Mouse (Mus musculus) liver, embryonic 14.5 days (tissue): ENCODE results near the gene Cadm2. TPM values are rescaled to one million over a fixed set of nuclear protein-coding genes. Genes with fewer than 3 reads are reported as not detected.

ENCODE experiments used
- ATAC-seq: fragments of 200-750 bp; cut with Nextera tagmentation; 2 replicates; pipeline ENCODE4 v1.8.0; 2017; ENCODE audit warnings: moderate number of reproducible peaks, mild to moderate bottlenecking, moderate library complexity; ENCODE audit not compliant: insufficient read depth
- DNase-seq, 3 experiments: peaks; one replicate each; pipeline ENCODE4 v3.0.0-alpha.2; 2012 to 2013; ENCODE audit warnings: low read depth in 3 of 3, low spot score in 3 of 3
- H3K27ac ChIP-seq: fragments of 300-500 bp; sonication (generic); 2 replicates; pipeline ENCODE4 v1.5.1; 2014; ENCODE audit warnings: moderate library complexity, mild to moderate bottlenecking, control low read depth, inconsistent platforms
- H3K27me3 ChIP-seq: fragments of 300-500 bp; sonication (generic); 2 replicates; pipeline ENCODE4 v1.6.1; 2014; ENCODE audit warnings: mild to moderate bottlenecking, low read length, moderate library complexity; ENCODE audit not compliant: control insufficient read depth, insufficient read depth
- H3K36me3 ChIP-seq: fragments of 300-500 bp; sonication (generic); replicated peaks from 2 replicates; pipeline ENCODE4 v1.6.1; 2014; ENCODE audit warnings: low read depth; ENCODE audit not compliant: control insufficient read depth, insufficient read depth
- H3K4me1 ChIP-seq, 2 experiments: fragments of 200-500 bp in 1 of 2; fragments of 300-500 bp in 1 of 2; sonication (generic) in 1 of 2; replicated peaks; 2 replicates each; pipeline ENCODE4 v1.6.1; 2012 to 2014; ENCODE audit warnings: antibody characterized with exemption in 1 of 2, inconsistent platforms in 1 of 2, low read length in 1 of 2; ENCODE audit not compliant: control insufficient read depth in 2 of 2, insufficient read depth in 2 of 2
- H3K4me2 ChIP-seq: fragments of 300-500 bp; sonication (generic); 2 replicates; pipeline ENCODE4 v1.6.1; 2014; ENCODE audit warnings: low read depth, mild to moderate bottlenecking, control low read depth, moderate library complexity
- H3K4me3 ChIP-seq, 2 experiments: fragments of 200-500 bp in 1 of 2; fragments of 300-500 bp in 1 of 2; sonication (generic) in 1 of 2; 2 replicates each; pipeline ENCODE4 v1.5.1; 2012 to 2014; ENCODE audit warnings: low read depth in 2 of 2, low read length in 2 of 2, mild to moderate bottlenecking in 2 of 2, control low read depth in 1 of 2, inconsistent platforms in 1 of 2, moderate library complexity in 1 of 2; ENCODE audit not compliant: insufficient read depth in 1 of 2
- H3K9ac ChIP-seq: fragments of 300-500 bp; sonication (generic); replicated peaks from 2 replicates; pipeline ENCODE4 v1.6.1; 2014; ENCODE audit warnings: mild to moderate bottlenecking, control low read depth, moderate library complexity
- H3K9me3 ChIP-seq: fragments of 300-500 bp; sonication (generic); 2 replicates; pipeline ENCODE4 v1.6.1; 2016; ENCODE audit warnings: low read length, mixed read lengths; ENCODE audit not compliant: control insufficient read depth
- CTCF ChIP-seq: IDR thresholded peaks from 2 replicates; pipeline ENCODE4 v1.5.1; 2016; ENCODE audit warnings: antibody characterized with exemption, low read depth, control low read depth
- EP300 ChIP-seq: IDR thresholded peaks from 2 replicates; pipeline ENCODE4 v1.6.1; 2016; ENCODE audit warnings: antibody characterized with exemption, low read depth
- WGBS: fragments of 180-500 bp; shearing (Covaris S2); extraction: QIAGEN DNeasy Blood & Tissue Kit; methylation state at CpG from one replicate; pipeline ENCODE4 v1.1.7; 2014; ENCODE audit not compliant: insufficient replicate concordance; 5-methylcytosine and 5-hydroxymethylcytosine counted together
- polyA plus RNA-seq, 2 experiments: library from polyadenylated mRNA; depleted of rRNA in 1 of 2; stranded (reverse) in 1 of 2; unstranded in 1 of 2; fragments of >200 nt; fragmentation: Nextera tagmentation in 1 of 2; extraction: Ambion mirVana in 1 of 2; gene quantifications; 2 replicates each; pipeline versions ENCODE4 v1.2.1 to v1.2.3; 2012 to 2014

Cadm2 gene
- polyA plus RNA-seq, 2 experiments = 0.06 TPM; not detected in 1

GRCm38 (mm10) chr16:67234862-67235261, 385.8 kb downstream of the Cadm2 start:
- Histone ChIP-seq H3K9me3 (no peaks in the 10 kb centered on the region), H3K9ac (no peak overlapping the region), H3K4me2 (no peak overlapping the region), H3K4me3 (no peak overlapping the region), H3K4me1 (no peaks in the 10 kb centered on the region), H3K27me3 (no peaks in the 10 kb centered on the region), H3K36me3 (no peaks in the 10 kb centered on the region), H3K27ac (no peak overlapping the region)
- DNase-seq = no peak
- TF ChIP-seq EP300 = no peak
- TF ChIP-seq CTCF = no peak; the same call in 1 of the 2 replicates
- no peak for ATAC-seq
- WGBS = 5% methylated on average over 1 of the region's 1 CpGs

DNA sequence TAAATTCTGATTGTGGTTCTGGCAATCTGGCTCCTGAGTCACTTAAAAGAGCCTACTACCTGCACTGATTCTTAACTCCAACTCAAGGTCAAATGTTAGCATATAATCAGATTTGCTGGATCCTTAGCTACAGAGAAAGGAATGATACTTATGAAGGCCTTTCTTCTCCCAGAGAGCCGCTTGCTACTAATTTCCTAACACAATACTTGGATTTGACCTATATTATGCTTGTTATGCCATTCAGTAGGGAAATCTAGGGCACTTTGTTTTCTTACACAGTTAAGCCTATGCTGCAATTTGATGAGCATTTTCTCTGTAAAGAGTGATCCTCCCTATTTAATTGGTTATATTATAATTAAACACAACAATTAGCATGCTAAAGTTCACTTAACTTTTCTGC, 394.0 kb downstream of the Cadm2 start:
- H3K36me3 ChIP-seq = no peaks in the 10 kb centered on the region
- WGBS = 76% methylated on average over 1 of the region's 1 CpGs
- no peak overlapping the region for H3K4me3 ChIP-seq
- TF ChIP-seq EP300 = no peak
- TF ChIP-seq CTCF = no peak
- H3K4me2 ChIP-seq = no peak overlapping the region
- no peak overlapping the region for H3K27ac ChIP-seq
- no peaks in the 10 kb centered on the region for H3K9me3 ChIP-seq
- DNase-seq = no peak
- no peaks in the 10 kb centered on the region for H3K27me3 ChIP-seq
- H3K9ac ChIP-seq = no peak overlapping the region
- ATAC-seq = no peak
- H3K4me1 ChIP-seq = no peaks in the 10 kb centered on the region

- TF ChIP-seq CTCF (no peak), EP300 (no peak)
- H3K4me2 ChIP-seq = no peak overlapping the region
- no peaks in the 10 kb centered on the region for H3K27me3 ChIP-seq
- no peaks in the 10 kb centered on the region for H3K4me1 ChIP-seq
- no peak for DNase-seq
- no peak overlapping the region for H3K9ac ChIP-seq
- no peak overlapping the region for H3K4me3 ChIP-seq
- H3K36me3 ChIP-seq = no peaks in the 10 kb centered on the region
- no peak for ATAC-seq
- H3K27ac ChIP-seq = no peak overlapping the region
- H3K9me3 ChIP-seq = no peaks in the 10 kb centered on the region
These were observed 417.4 kb downstream of the Cadm2 start for GRCm38 (mm10) chr16:67203329-67203728.

GRCm38 (mm10) chr16:67192852-67193415, 427.8 kb downstream of the Cadm2 start:
- no peaks in the 10 kb centered on the region for H3K27me3 ChIP-seq
- H3K27ac ChIP-seq = no peak overlapping the region
- H3K9ac ChIP-seq = no peak overlapping the region
- WGBS = 66% methylated on average over 4 of the region's 4 CpGs
- H3K36me3 ChIP-seq = no peaks in the 10 kb centered on the region
- no peak overlapping the region for H3K4me2 ChIP-seq
- no peak for ATAC-seq
- DNase-seq = no peak
- H3K9me3 ChIP-seq = no peaks in the 10 kb centered on the region
- no peak for TF ChIP-seq EP300
- no peak for TF ChIP-seq CTCF
- no peak overlapping the region for H3K4me3 ChIP-seq
- H3K4me1 ChIP-seq = no peaks in the 10 kb centered on the region

- Histone ChIP-seq H3K4me3 (no peak overlapping the region), H3K9me3 (no peaks in the 10 kb centered on the region), H3K9ac (no peak overlapping the region), H3K4me1 (no peaks in the 10 kb centered on the region), H3K36me3 (no peaks in the 10 kb centered on the region), H3K27ac (no peak overlapping the region), H3K27me3 (no peaks in the 10 kb centered on the region), H3K4me2 (no peak overlapping the region)
- ATAC-seq (no peak), DNase-seq (no peak)
- 34% methylated on average over 2 of the region's 2 CpGs for WGBS
- TF ChIP-seq EP300 (no peak), CTCF (no peak)
These were observed 428.3 kb downstream of the Cadm2 start for GRCm38 (mm10) chr16:67192395-67192794.
